Mouse (Mus musculus) adipocyte (in vitro differentiated cells): ENCODE data around the gene Mup18.
"Not testable (repeated sequence)": the region's sequence is repeated elsewhere in the genome, so short reads cannot be mapped to it uniquely, and the experiment has no call there.

Experiments
- DNase-seq: peaks from one replicate; pipeline ENCODE4 v3.0.0-alpha.2; 2016; ENCODE audit warnings: low spot score

The Mup18 gene

GRCm38 (mm10) chr4:61674036-61674435 is at the start of gene Mup18:
TSS of gene Mup18 (minus strand) at chr4:61674136.
- DNase-seq = not testable (repeated sequence)

GRCm38 (mm10) chr4:61714296-61714695 is 40.4 kb upstream of the Mup18 start:
- not testable (repeated sequence) for DNase-seq
